Mouse (Mus musculus) right cerebral cortex, postnatal 14 days (tissue): ENCODE measurements around the gene Hexim2.

Experiments
- DNase-seq: peaks from one replicate; pipeline ENCODE4 v3.0.0; 2022

Gene Hexim2

DNA sequence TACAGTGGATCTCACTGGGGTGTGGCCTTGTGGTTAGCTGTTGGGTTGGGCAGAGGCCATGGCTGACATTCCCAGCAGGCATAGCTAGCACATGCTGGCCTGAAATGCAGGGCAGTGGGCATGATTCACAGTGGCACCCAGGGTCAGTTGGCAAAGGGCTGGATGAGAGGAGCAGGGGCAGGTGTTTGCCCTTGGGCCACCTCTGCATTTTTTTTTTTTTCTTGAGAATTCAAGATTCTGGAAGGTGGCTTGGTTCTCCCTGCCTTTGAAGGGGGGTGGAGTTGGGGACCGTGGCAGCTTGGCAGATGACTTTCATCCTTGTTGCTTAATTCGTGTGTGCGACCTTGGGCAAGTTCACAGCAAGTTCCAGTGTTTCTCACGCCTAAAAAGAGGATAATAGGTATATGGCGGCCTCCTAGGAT lies 42.2 kb downstream of the Hexim2 start:
- DNase-seq: no peak

DNA sequence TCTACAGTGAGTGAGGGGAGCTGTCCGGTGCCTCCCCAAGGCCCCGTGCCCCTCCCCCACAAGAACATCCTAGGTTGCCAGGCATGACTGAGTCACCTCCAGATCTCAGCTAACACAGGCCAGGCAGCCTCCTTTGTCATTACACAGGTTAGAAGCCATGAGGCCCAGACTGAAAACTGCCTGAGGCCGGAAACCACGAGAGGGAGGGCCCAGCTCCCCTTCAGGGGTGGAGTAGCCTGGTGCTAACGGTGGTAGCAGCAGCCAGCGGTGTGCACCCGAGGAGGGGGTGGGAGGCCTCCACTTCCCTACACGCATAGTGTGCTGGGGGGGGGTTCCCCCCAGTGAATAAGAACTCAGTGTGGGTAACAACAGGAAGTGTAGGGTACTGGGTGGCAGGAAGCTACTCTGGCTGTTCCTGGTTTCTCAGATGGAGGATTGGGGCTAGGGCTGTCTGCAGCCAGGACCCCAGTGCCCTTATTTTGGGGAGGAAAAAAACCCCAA lies 42.7 kb downstream of the Hexim2 start:
- no peak for DNase-seq

DNA sequence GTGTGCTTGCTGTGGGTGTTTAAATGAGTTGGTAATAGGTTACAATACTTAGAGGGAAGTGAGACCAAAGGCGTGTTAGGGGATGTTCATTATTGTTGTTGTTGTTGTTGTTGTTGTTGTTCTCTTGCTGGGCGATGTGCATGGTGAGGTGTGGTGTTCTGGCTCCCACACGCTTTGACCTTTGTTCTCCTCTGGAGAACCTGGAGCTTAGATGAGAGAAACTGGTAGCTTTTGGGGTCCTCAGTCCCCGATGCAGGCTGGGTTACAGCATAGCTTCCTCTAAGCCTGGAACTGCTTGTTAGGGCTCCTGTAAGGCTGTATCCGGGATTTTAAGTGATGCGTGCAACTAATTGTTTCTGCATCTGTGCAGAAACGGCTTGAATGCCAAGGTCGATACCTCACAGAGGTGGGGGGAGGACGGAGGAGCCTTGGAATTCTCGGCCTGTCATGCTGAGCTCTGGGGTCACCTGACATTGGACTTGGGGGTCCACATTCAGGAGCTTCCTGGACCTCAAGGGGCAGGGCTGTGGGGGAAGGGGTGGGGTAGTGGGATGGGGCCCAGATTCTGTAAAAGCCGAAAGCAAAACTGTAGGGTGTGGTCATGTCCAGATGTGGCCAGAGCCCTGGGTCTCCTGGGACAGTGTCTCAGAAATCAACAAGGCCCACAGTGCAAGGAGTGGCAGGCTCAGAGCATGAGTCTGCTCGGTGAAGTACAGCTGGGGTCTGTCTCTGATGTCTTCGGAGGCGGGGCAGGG lies 43.6 kb downstream of the Hexim2 start:
- no peak for DNase-seq

DNA sequence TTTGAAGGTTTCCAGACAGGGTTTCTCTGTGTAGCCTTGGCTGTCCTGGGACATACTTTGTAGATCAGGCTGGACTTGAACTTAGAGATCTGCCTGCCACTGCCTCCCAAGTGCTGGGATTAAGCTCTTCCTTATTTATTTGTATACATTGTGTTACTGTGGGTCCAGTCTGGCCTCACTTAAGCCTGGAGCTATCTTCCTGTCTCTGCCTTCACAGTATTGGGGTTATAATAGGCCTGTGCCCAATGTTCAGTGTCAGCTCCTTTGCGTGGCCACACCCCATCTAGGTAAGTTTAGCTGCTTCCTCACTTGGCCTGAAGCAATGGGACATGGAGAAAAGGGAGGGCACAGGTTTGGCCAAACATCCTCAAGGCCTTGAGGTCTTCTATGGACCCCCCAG lies 44.3 kb downstream of the Hexim2 start:
- no peak for DNase-seq

DNA sequence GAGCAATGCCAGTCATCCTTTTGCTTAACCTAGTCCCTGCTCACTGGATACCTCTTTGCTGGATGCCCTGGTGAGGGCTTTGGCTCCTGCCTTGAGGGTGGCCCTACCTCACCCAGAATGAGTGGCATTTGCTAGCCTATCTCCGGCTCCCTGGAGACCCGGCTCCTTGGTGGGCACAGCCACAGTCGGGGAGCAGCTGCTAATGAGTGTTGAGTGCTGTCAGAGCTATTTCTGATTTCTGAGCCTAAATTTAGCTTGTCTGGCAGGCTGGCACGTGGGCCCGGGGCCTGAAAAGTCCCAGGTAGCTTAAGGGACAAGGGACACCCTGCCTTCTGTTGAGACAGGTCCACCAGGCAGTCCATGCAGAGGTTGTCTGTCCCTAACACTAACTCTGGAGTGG lies 45.0 kb downstream of the Hexim2 start:
- DNase-seq: no peak

DNA sequence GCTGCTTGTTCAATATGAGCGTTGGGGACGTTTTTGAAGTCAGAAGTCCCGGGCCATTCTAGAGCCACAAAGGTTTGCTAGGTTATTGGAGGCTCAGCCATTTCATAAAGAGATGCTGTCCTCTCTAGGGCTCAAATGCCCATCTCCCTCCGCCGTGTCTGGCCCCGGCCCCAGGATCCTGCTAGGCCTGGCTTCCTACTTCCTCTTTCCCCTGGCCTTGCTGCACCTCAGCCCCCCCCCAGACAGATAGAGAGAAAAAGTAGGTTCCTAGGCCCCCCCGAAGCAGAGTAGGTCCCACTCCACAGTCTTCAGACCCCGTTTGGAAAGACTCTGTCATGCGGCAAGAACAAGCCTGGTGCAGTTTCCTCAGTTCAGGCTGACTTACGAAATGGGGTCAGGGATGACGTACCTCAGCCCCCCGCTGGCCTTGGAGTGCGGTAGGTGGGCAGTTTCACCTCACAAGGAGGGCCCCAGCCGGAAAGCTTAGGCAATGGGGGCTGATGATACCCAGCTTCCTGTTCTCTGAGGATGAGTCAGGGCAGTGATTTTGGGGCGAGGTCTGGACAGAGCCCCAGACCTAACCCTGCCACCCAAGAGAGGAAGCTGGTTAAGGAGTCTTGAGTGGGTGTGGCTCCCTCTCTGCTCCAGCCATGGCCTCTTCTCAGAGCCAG lies 45.7 kb downstream of the Hexim2 start:
- DNase-seq: no peak

DNA sequence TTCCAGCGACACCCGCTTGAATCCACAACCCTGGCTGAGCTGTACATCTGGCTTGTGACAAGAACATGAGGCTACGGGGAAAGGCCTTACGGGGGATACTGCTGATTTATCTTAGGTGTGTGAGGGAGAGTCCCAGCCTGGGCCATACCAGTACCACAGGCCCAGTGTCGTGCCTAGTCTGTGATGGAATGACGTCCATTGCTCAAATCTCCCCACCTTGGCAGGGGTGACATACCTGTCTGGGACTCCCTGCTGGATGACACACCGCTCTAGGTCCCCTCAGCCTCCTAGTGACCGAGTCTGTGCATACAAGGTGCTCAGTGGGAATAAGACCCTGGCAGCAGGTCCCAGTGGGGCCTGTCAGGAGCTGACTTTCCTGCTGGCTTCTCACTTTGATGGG lies 46.5 kb downstream of the Hexim2 start:
- DNase-seq: no peak

DNA sequence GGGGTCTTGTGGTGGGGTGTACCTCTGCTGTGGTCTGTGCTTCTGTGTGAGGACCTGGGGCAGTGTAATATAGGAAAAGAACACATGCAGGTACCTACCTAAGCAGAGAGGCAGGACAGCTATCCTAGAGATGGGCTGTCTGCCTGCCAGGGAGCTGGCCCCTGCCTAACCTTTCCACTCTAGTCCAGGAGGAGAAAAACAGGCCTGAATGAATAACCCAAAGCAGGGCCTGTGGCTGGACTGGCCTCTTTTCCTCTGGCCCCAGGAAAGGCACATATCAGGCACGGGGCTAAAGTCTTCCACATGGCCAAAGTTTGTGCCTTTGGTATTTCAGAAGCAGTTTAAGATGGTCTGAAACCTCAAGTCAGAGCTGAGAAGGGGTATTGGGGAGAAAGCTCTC lies 48.2 kb downstream of the Hexim2 start:
- no peak for DNase-seq

DNA sequence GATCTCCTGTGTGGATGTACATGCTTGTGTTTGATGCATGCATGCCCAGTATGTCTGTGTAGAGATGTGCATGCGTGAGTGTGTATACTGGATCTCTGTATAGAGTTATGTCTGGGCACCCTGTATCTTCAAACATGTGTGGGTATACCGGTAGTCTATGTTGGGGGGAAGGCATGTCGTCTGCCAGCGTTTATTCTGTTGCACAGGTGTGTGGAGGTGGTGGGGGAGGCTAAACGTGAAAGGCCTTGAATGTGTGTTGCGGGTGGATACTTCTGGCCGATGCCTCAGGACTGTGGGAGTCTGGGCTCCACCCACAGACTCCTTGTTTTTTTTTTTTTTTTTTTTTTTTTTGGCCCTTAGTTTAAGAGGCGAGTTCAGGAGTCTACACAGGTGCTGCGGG lies 49.1 kb downstream of the Hexim2 start:
- DNase-seq: no peak

DNA sequence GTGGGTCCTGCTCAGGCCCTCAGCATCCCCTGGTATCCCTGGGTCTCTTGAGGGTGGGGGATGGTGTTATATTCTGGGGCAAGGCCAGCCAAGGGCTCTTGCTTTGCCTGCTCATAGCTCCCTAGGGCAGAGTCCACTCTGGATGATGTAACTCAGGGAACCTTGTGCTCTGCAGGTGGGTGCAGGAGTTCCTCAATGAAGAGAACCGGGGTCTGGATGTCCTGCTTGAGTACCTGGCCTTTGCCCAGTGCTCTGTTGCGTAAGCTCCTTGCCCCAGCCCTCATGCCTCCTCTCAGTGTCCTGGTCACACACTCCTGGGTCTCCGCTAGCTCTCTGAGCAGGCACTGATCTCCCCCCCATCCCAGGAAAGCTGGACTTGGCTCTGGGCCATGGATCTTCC lies 49.7 kb downstream of the Hexim2 start:
- no peak for DNase-seq

DNA sequence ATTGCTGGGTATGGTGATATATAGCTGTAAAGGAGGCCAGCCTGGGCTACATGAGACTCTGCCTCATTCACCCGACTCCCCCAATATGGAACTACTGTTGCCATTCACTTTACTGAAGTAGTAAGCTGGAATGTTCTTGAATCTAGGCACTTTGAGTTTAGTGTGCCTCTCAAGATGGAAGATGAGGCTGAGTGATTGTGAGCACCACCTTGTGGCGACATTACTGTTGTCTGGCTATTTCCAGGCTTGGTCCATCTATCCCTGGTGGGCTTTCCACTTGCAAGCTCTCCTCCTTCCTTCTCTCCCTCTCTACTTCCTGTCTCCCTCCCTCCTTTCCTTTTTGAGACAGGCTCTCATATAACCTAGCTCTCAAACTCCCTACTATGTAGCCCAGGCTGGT lies 52.7 kb downstream of the Hexim2 start:
- peak; percentile 68 for DNase-seq
